Mouse (Mus musculus): ENCODE results near the gene Rassf6.

Rassf6 gene

GRCm38 (mm10) chr5:90640286-90641217 lies at the start of gene Rassf6:
Gene Rassf6 (minus strand): TSS chr5:90640657.
- peak; percentile 8 for DNase-seq

- DNase-seq: no peak
Observed at GRCm38 (mm10) chr5:90689426-90690128, 49.1 kb upstream of the Rassf6 start.

GRCm38 (mm10) chr5:90687913-90688312 lies 47.5 kb upstream of the Rassf6 start:
- DNase-seq: no peak

GRCm38 (mm10) chr5:90684994-90685393 lies 44.5 kb upstream of the Rassf6 start:
- no peak for DNase-seq

- DNase-seq: no peak
Observed at GRCm38 (mm10) chr5:90681842-90682241, 41.4 kb upstream of the Rassf6 start.

- DNase-seq: no peak
Observed at GRCm38 (mm10) chr5:90677560-90677959, 37.1 kb upstream of the Rassf6 start.

GRCm38 (mm10) chr5:90661852-90662251 lies 21.4 kb upstream of the Rassf6 start:
- DNase-seq: no peak

- DNase-seq: peak; percentile 34
Observed at GRCm38 (mm10) chr5:90661436-90661835, 21.0 kb upstream of the Rassf6 start.

- no peak for DNase-seq
Observed at GRCm38 (mm10) chr5:90660411-90660810, 20.0 kb upstream of the Rassf6 start.

- no peak for DNase-seq
Observed at GRCm38 (mm10) chr5:90656681-90657080, 16.2 kb upstream of the Rassf6 start.

GRCm38 (mm10) chr5:90655891-90656290 lies 15.4 kb upstream of the Rassf6 start:
- no peak for DNase-seq

GRCm38 (mm10) chr5:90654798-90655197 lies 14.3 kb upstream of the Rassf6 start:
- no peak for DNase-seq

- peak; percentile 32 for DNase-seq
Observed at GRCm38 (mm10) chr5:90652724-90653123, 12.3 kb upstream of the Rassf6 start.

GRCm38 (mm10) chr5:90650466-90651150 lies 10.2 kb upstream of the Rassf6 start:
- DNase-seq: no peak

- no peak for DNase-seq
Observed at GRCm38 (mm10) chr5:90647473-90647872, 7.0 kb upstream of the Rassf6 start.

GRCm38 (mm10) chr5:90646398-90646797 lies 5.9 kb upstream of the Rassf6 start:
- no peak for DNase-seq

GRCm38 (mm10) chr5:90645579-90645978 lies 5.1 kb upstream of the Rassf6 start:
- DNase-seq: no peak

- no peak for DNase-seq
Observed at GRCm38 (mm10) chr5:90641218-90641610, 757 bp upstream of the Rassf6 start.

GRCm38 (mm10) chr5:90634885-90635284 lies 5.6 kb downstream of the Rassf6 start:
- DNase-seq: no peak

- DNase-seq: no peak
Observed at GRCm38 (mm10) chr5:90628530-90628929, 11.9 kb downstream of the Rassf6 start.

- DNase-seq: no peak
Observed at GRCm38 (mm10) chr5:90628011-90628410, 12.4 kb downstream of the Rassf6 start.

- no peak for DNase-seq
Observed at GRCm38 (mm10) chr5:90627423-90627822, 13.0 kb downstream of the Rassf6 start.

GRCm38 (mm10) chr5:90624708-90625425 lies 15.6 kb downstream of the Rassf6 start:
- DNase-seq: no peak

Measured in cerebellum, adult 8-10 months (tissue).